Mouse (Mus musculus) stomach, embryonic 16.5 days (tissue): ENCODE measurements around the gene Fam84b. TPM values are rescaled to one million over a fixed set of nuclear protein-coding genes. Genes with fewer than 3 reads are reported as not detected.
"Not testable (repeated sequence)": the region's sequence is repeated elsewhere in the genome, so short reads cannot be mapped to it uniquely, and the experiment has no call there.

Experiments used
- ATAC-seq: fragments of 200-750 bp; cut with Nextera tagmentation; 2 replicates; pipeline ENCODE4 v1.8.0; 2017; ENCODE audit warnings: moderate number of reproducible peaks, moderate TSS enrichment; ENCODE audit not compliant: insufficient read depth, low FRiP score
- H3K27ac ChIP-seq: fragments of 300-500 bp; sonication (generic); 2 replicates; pipeline ENCODE4 v1.5.1; 2014; ENCODE audit warnings: low read length
- H3K27me3 ChIP-seq: fragments of 300-500 bp; sonication (generic); 2 replicates; pipeline ENCODE4 v1.6.1; 2014; ENCODE audit warnings: low read length, control low read depth, mixed read lengths; ENCODE audit not compliant: control insufficient read depth, insufficient read depth
- H3K36me3 ChIP-seq: fragments of 300-500 bp; sonication (generic); 2 replicates; pipeline ENCODE4 v1.6.1; 2014; ENCODE audit warnings: low read length; ENCODE audit not compliant: control insufficient read depth, insufficient read depth
- H3K4me1 ChIP-seq: fragments of 300-500 bp; sonication (generic); 2 replicates; pipeline ENCODE4 v1.6.1; 2014; ENCODE audit warnings: low read length, control low read depth, mixed read lengths; ENCODE audit not compliant: control insufficient read depth, insufficient read depth
- H3K4me2 ChIP-seq: fragments of 300-500 bp; sonication (generic); 2 replicates; pipeline ENCODE4 v1.6.1; 2014; ENCODE audit warnings: low read depth, low read length, mixed read lengths
- H3K4me3 ChIP-seq: fragments of 300-500 bp; sonication (generic); replicated peaks from 2 replicates; pipeline ENCODE4 v1.5.1; 2014; ENCODE audit warnings: mild to moderate bottlenecking, low read length
- H3K9ac ChIP-seq: fragments of 300-500 bp; sonication (generic); 2 replicates; pipeline ENCODE4 v1.6.1; 2014; ENCODE audit warnings: low read length
- H3K9me3 ChIP-seq: fragments of 300-500 bp; sonication (generic); replicated peaks from 2 replicates; pipeline ENCODE4 v1.6.1; 2016; ENCODE audit warnings: low read length, control low read depth; ENCODE audit not compliant: control insufficient read depth
- WGBS: fragments of 180-500 bp; shearing (Covaris S2); extraction: QIAGEN DNeasy Blood & Tissue Kit; methylation state at CpG from one replicate; pipeline ENCODE4 v1.1.7; 2014; 5-methylcytosine and 5-hydroxymethylcytosine counted together
- polyA plus RNA-seq: library from polyadenylated mRNA; unstranded; fragments of >200 nt; fragmentation: Nextera tagmentation; extraction: Ambion mirVana; gene quantifications from 2 replicates; pipeline ENCODE4 v1.2.1, GENCODE M21; 2015

The Fam84b gene
- polyA plus RNA-seq, 1 experiment from 2014 or later = 24.7 TPM

DNA sequence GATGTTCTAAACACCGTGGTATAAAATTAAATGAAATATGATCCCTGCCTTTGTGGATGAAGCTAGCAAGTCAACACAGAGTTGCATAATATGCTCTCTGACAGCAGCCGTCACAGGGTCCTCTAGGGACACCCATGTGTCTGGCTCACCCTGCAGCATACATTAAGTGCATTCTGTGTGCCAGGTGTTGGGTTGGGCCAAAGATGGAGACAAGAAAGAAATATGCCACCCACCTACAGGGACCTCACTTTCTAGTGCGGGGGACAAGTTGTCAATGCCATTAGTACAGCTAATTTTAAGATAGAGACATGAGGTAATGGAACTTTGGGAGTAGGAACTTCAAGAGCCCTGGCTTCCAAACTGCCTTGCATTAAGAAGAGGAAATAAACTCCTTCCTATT, 4.9 kb downstream of the Fam84b start:
- Histone ChIP-seq H3K27me3 (no peaks in the 10 kb centered on the region), H3K9ac (no peak overlapping the region), H3K4me2 (no peak overlapping the region), H3K36me3 (no peaks in the 10 kb centered on the region), H3K4me3 (no peak overlapping the region), H3K27ac (no peak overlapping the region), H3K9me3 (no peaks in the 10 kb centered on the region), H3K4me1 (peaks cover 8% of the 10 kb centered on the region)
- 54% methylated on average over 3 of the region's 3 CpGs for WGBS
- ATAC-seq = no peak

DNA sequence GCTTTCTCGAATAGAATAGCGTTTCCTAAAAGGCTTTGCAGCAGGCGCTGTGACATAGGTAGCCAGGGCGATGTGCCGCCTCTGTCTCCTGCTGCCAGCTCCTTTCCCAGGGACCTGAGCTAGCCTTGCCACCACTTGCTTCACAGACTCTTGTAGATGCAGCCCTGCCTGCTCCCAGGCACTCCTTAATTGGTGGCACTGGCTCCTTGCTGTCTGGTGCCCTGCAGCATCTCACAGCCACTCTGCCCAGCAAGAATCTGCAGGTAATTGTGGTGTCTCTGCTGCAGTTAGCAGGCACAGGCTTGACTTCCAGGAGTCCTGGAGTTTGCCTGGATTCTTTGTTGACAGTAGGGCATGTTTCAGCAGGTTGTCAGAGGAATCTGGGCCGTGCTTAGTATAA, 7.3 kb downstream of the Fam84b start:
- no peak overlapping the region for H3K4me3 ChIP-seq
- no peak overlapping the region for H3K4me2 ChIP-seq
- no peaks in the 10 kb centered on the region for H3K27me3 ChIP-seq
- ATAC-seq = no peak
- H3K9me3 ChIP-seq = no peaks in the 10 kb centered on the region
- H3K4me1 ChIP-seq = 0 out of 2 replicates have a peak, but pooled peaks cover 3% of the 10 kb centered on the region
- H3K9ac ChIP-seq = no peak overlapping the region
- no peaks in the 10 kb centered on the region for H3K36me3 ChIP-seq
- 45% methylated on average over 6 of the region's 6 CpGs for WGBS
- no peak overlapping the region for H3K27ac ChIP-seq

DNA sequence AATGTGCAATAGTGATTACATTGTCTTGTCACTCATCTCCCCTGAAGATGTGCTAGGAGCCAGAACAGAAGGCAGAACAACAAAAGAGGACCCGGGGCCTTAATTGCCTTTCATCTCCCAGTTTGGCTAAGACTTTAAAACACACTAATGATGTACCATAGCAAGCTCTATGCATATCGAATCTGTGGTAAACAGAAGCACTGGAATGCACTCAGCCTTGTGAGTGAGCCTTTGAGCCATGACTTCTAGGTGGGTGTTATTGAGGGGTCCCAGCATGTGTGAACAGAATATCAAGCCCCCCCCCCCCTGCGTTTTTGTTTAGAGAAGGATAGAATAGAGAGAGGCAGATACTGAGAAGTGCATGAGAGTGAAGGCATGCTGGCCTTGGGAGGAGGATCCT, 7.7 kb downstream of the Fam84b start:
- Histone ChIP-seq H3K27me3 (no peaks in the 10 kb centered on the region), H3K27ac (no peak overlapping the region), H3K4me2 (no peak overlapping the region), H3K36me3 (no peaks in the 10 kb centered on the region), H3K4me1 (0 out of 2 replicates have a peak, but pooled peaks cover 3% of the 10 kb centered on the region), H3K9ac (no peak overlapping the region), H3K4me3 (no peak overlapping the region), H3K9me3 (no peaks in the 10 kb centered on the region)
- WGBS = 28% methylated on average over 3 of the region's 3 CpGs
- ATAC-seq = no peak

DNA sequence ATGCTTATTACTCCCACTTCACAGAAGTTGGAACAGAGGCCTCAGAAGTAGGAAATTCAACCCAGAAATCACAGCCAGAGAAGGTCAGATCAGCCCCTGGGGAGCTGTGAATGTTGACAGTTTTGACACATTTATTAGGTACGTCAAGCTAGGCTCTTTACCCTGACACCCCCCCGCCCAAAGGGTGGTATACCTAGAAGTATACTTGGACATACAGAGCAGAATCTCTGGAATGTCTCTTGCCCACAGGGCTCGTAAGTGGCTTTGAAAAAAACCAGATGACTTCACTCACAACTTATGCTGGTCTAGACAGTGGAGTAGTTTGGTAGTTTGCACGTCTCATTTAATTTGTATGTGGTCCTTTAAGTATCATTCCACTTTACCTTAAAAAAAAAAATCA, 11.8 kb downstream of the Fam84b start:
- H3K27ac ChIP-seq = no peak overlapping the region
- no peaks in the 10 kb centered on the region for H3K36me3 ChIP-seq
- no peak overlapping the region for H3K4me3 ChIP-seq
- H3K9ac ChIP-seq = no peak overlapping the region
- 60% methylated on average over 4 of the region's 4 CpGs for WGBS
- H3K9me3 ChIP-seq = no peaks in the 10 kb centered on the region
- ATAC-seq = no peak
- no peaks in the 10 kb centered on the region for H3K27me3 ChIP-seq
- no peak overlapping the region for H3K4me2 ChIP-seq
- no peaks in the 10 kb centered on the region for H3K4me1 ChIP-seq

DNA sequence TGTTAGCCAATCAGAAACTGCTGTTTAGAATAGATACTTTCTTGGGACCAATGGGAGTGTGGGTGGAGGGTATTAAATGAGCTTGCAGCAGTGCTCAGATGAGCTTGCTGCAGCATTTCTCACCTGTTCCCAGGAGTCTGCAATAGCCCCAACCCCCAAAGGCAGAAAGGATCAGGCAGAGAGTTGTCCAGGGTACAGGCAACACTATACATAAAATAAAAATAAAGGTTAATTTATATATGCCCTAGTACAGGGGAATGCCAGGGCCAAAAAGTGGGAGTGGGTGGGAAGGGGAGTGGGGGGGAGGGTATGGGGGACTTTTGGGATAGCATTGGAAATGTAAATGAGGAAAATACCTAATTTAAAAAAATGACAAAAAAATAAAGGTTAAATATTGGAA, 12.3 kb downstream of the Fam84b start:
- H3K9me3 ChIP-seq, H3K4me1 ChIP-seq, H3K36me3 ChIP-seq, H3K27me3 ChIP-seq, H3K27ac ChIP-seq, H3K9ac ChIP-seq, H3K4me3 ChIP-seq, H3K4me2 ChIP-seq, ATAC-seq: not testable (repeated sequence)

GRCm38 (mm10) chr15:60840296-60840670, 13.3 kb downstream of the Fam84b start:
- ATAC-seq = no peak
- H3K9me3 ChIP-seq = 0 out of 2 replicates have a peak, but pooled peaks cover 3% of the 10 kb centered on the region
- no peak overlapping the region for H3K27ac ChIP-seq
- H3K4me3 ChIP-seq = no peak overlapping the region
- no peaks in the 10 kb centered on the region for H3K36me3 ChIP-seq
- 34% methylated on average over 4 of the region's 4 CpGs for WGBS
- no peak overlapping the region for H3K4me2 ChIP-seq
- H3K9ac ChIP-seq = no peak overlapping the region
- no peaks in the 10 kb centered on the region for H3K4me1 ChIP-seq
- H3K27me3 ChIP-seq = no peaks in the 10 kb centered on the region

- WGBS = 38% methylated on average over 3 of the region's 3 CpGs
- H3K9me3 ChIP-seq = 0 out of 2 replicates have a peak, but pooled peaks cover 3% of the 10 kb centered on the region
- H3K27ac ChIP-seq = no peak overlapping the region
Observed at GRCm38 (mm10) chr15:60839539-60840295, 13.9 kb downstream of the Fam84b start.

GRCm38 (mm10) chr15:60838135-60838534, 15.4 kb downstream of the Fam84b start:
- H3K27ac ChIP-seq = no peak overlapping the region
- H3K27me3 ChIP-seq = no peaks in the 10 kb centered on the region
- H3K4me3 ChIP-seq = no peak overlapping the region
- H3K9ac ChIP-seq = no peak overlapping the region
- no peaks in the 10 kb centered on the region for H3K36me3 ChIP-seq
- no peaks in the 10 kb centered on the region for H3K4me1 ChIP-seq
- H3K9me3 ChIP-seq = 0 out of 2 replicates have a peak, but pooled peaks cover 3% of the 10 kb centered on the region
- H3K4me2 ChIP-seq = no peak overlapping the region
- 62% methylated on average over 8 of the region's 8 CpGs for WGBS
- ATAC-seq = no peak

More at GRCm38 (mm10) chr15:60839539-60840295, 13.9 kb downstream of the Fam84b start:
- H3K27me3 ChIP-seq = no peaks in the 10 kb centered on the region
- no peaks in the 10 kb centered on the region for H3K36me3 ChIP-seq
- H3K4me2 ChIP-seq = no peak overlapping the region
- no peaks in the 10 kb centered on the region for H3K4me1 ChIP-seq
- ATAC-seq = no peak
- H3K4me3 ChIP-seq = no peak overlapping the region
- no peak overlapping the region for H3K9ac ChIP-seq

- no peak overlapping the region for H3K9ac ChIP-seq
- 0 out of 2 replicates have a peak, but pooled peaks cover 3% of the 10 kb centered on the region for H3K9me3 ChIP-seq
- no peaks in the 10 kb centered on the region for H3K4me1 ChIP-seq
- H3K27ac ChIP-seq = no peak overlapping the region
- H3K4me3 ChIP-seq = no peak overlapping the region
- H3K36me3 ChIP-seq = no peaks in the 10 kb centered on the region
- WGBS = 84% methylated on average over 9 of the region's 9 CpGs
- no peak overlapping the region for H3K4me2 ChIP-seq
- ATAC-seq = no peak
- H3K27me3 ChIP-seq = no peaks in the 10 kb centered on the region
Observed at GRCm38 (mm10) chr15:60837719-60838118, 15.9 kb downstream of the Fam84b start.
